In the genomic region with DNA sequence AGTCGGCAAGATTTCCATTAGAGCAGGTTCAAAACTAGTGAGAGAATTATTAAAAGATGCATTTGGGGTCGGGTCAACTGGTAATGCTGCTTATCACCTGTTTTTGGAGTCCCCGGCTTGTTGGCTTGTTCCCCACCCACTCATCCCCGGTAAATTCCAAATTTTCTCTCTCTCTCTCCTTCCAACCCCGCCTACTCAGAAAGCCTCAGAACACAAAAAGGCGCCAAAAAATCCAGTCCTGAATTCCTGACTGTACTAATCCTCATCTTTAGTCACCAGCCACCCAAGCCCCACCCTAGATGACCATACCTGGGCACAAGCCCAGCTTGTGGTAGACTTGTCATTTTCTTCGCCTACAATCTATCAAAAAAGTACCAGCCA, we compare ENCODE assay signal across 8 mouse cellular contexts. TPM values are rescaled to one million over a fixed set of nuclear protein-coding genes. Genes with fewer than 3 reads are reported as not detected.
DNase-seq lines count a peak whose midpoint lies in the region; ATAC-seq and TF ChIP-seq lines count a peak whose summit lies in the region.

No protein-coding gene starts in this region.

- 12% methylated on average over 7 of the region's 7 CpGs for WGBS in thymus, adult 2 months
- 5% methylated on average over 7 of the region's 7 CpGs for WGBS in limb, embryonic 15.5 days
- 6% methylated on average over 7 of the region's 7 CpGs for WGBS in stomach, embryonic 14.5 days

- no peak for TF ChIP-seq CTCF in thymus, adult 2 months (IDR thresholded peaks at IDR 0.05; ENCODE audit: borderline replicate concordance, control insufficient read depth, extremely low read depth, insufficient read depth, low read length, poor library complexity)

- peak overlapping the region; percentile 50 for H3K4me2 ChIP-seq in limb, embryonic 15.5 days
- peak overlapping the region; percentile 48 for H3K4me2 ChIP-seq in stomach, embryonic 14.5 days (replicated peaks; ENCODE audit: low read depth, low read length)

- ATAC-seq in erythroblast, adult 5-6 weeks (replicated peaks; ENCODE audit: low FRiP score, poor library complexity, severe bottlenecking), result no peak
- no peak for ATAC-seq in limb, embryonic 15.5 days (ENCODE audit: insufficient number of reproducible peaks, low FRiP score, low TSS enrichment, low read depth)
- ATAC-seq in stomach, embryonic 14.5 days (ENCODE audit: insufficient number of reproducible peaks, insufficient read depth, low FRiP score, low read depth), result no peak
- no peak for ATAC-seq in CD4-positive, CD25-positive, alpha-beta regulatory T cell, adult 4 months

- TF ChIP-seq POLR2A in thymus, adult 2 months (IDR thresholded peaks at IDR 0.05; ENCODE audit: control insufficient read depth, extremely low read depth, insufficient read depth, low read length, poor library complexity), result no peak

- H3K4me3 ChIP-seq in erythroblast, embryonic 14.5 days (replicated peaks), result peak overlapping the region; percentile 100
- peak overlapping the region; percentile 73 for H3K4me3 ChIP-seq in thymus, adult 2 months (ENCODE audit: control insufficient read depth, insufficient read depth, low read length)
- peak overlapping the region; percentile 72 for H3K4me3 ChIP-seq in limb, embryonic 15.5 days
- H3K4me3 ChIP-seq in stomach, embryonic 14.5 days (ENCODE audit: low read depth, low read length), result peak overlapping the region; percentile 100

- DNase-seq in thymus, adult 2 months, result no peak
- DNase-seq in thymus, adult 18-20 months, result no peak
- peak; percentile 8 for DNase-seq in gastrocnemius, postnatal 25 days

- peak overlapping the region; percentile 76 for H3K9ac ChIP-seq in limb, embryonic 15.5 days
- peak overlapping the region; percentile 65 for H3K9ac ChIP-seq in stomach, embryonic 14.5 days (replicated peaks; ENCODE audit: low read depth, low read length)

- no peaks in the 10 kb centered on the region for H3K27me3 ChIP-seq in erythroblast, embryonic 14.5 days (ENCODE audit: control insufficient read depth)
- H3K27me3 ChIP-seq in thymus, adult 2 months (ENCODE audit: control insufficient read depth, insufficient read depth, low read length), result no peaks in the 10 kb centered on the region
- H3K27me3 ChIP-seq in limb, embryonic 15.5 days, result no peaks in the 10 kb centered on the region
- H3K27me3 ChIP-seq in stomach, embryonic 14.5 days (ENCODE audit: control insufficient read depth, insufficient read depth, low read length), result no peaks in the 10 kb centered on the region

- peak overlapping the region; percentile 79 for H3K27ac ChIP-seq in thymus, adult 2 months (ENCODE audit: control insufficient read depth, insufficient read depth, low read length)
- H3K27ac ChIP-seq in limb, embryonic 15.5 days, result peak overlapping the region; percentile 99
- peak overlapping the region; percentile 99 for H3K27ac ChIP-seq in stomach, embryonic 14.5 days (ENCODE audit: low read length)

- H3K4me1 ChIP-seq in erythroblast, embryonic 14.5 days (ENCODE audit: control insufficient read depth), result peaks cover 32% of the 10 kb centered on the region
- H3K4me1 ChIP-seq in thymus, adult 2 months (replicated peaks; ENCODE audit: control insufficient read depth, insufficient read depth, low read length), result peaks cover 16% of the 10 kb centered on the region
- peaks cover 24% of the 10 kb centered on the region for H3K4me1 ChIP-seq in limb, embryonic 15.5 days
- peaks cover 12% of the 10 kb centered on the region; the same call in 1 of the 2 replicates for H3K4me1 ChIP-seq in stomach, embryonic 14.5 days (ENCODE audit: control insufficient read depth, insufficient read depth, low read length)

- H3K9me3 ChIP-seq in erythroblast, embryonic 14.5 days (ENCODE audit: control insufficient read depth, low read length), result no peaks in the 10 kb centered on the region
- H3K9me3 ChIP-seq in limb, embryonic 15.5 days, result no peaks in the 10 kb centered on the region
- H3K9me3 ChIP-seq in stomach, embryonic 14.5 days (ENCODE audit: control insufficient read depth, low read depth, low read length), result no peaks in the 10 kb centered on the region

- peaks cover 1% of the 10 kb centered on the region for H3K36me3 ChIP-seq in erythroblast, embryonic 14.5 days (ENCODE audit: control insufficient read depth)
- no peaks in the 10 kb centered on the region for H3K36me3 ChIP-seq in thymus, adult 2 months (ENCODE audit: control insufficient read depth, insufficient read depth, low read length)
- no peaks in the 10 kb centered on the region for H3K36me3 ChIP-seq in limb, embryonic 15.5 days
- H3K36me3 ChIP-seq in stomach, embryonic 14.5 days (ENCODE audit: control insufficient read depth, insufficient read depth, low read length), result no peaks in the 10 kb centered on the region

RNA-seq across cellular contexts. Expression of gene Khdrbs1, which starts 0.9 kb away (rescaled TPM):
- polyA plus RNA-seq in erythroblast, embryonic 14.5 days (2012), result 5.8 and 6.3 TPM in 2 replicates
- total RNA-seq in erythroblast, adult 5-6 weeks (2015; ENCODE audit: low replicate concordance), result 20.9 and 26.3 TPM in 2 replicates
- 20.2 and 24.3 TPM in 2 replicates for total RNA-seq in erythroblast, adult 5-6 weeks (2017; ENCODE audit: low replicate concordance)
- polyA plus RNA-seq in thymus, adult 2 months (2012; rRNA removed), result 126 and 209 TPM in 2 replicates
- 10 to 100 TPM; 21.5 to 25.7 TPM for total RNA-seq in gastrocnemius, postnatal 25 days (2021)
- 79.2 and 95.9 TPM in 2 replicates for polyA plus RNA-seq in limb, embryonic 15.5 days (2015; fragmentation: Nextera tagmentation; extraction: Ambion mirVana)
- polyA plus RNA-seq in stomach, embryonic 14.5 days (2014; fragmentation: Nextera tagmentation; extraction: Ambion mirVana), result 95.5 and 103 TPM in 2 replicates
- polyA plus RNA-seq in CD4-positive, CD25-positive, alpha-beta regulatory T cell, adult 4 months (2017; shearing (Covaris generic)), result 10 to 100 TPM; 24.8 to 39.1 TPM

RNA-seq across cellular contexts. Expression of gene Tmem39b, which starts 46.4 kb away (rescaled TPM):
- polyA plus RNA-seq in erythroblast, embryonic 14.5 days (2012), result 1.0 and 1.4 TPM in 2 replicates
- total RNA-seq in erythroblast, adult 5-6 weeks (2015; ENCODE audit: low replicate concordance), result 6.3 and 14.4 TPM in 2 replicates
- total RNA-seq in erythroblast, adult 5-6 weeks (2017; ENCODE audit: low replicate concordance), result 0.28 and 0.68 TPM in 2 replicates
- 68.1 and 69.6 TPM in 2 replicates for polyA plus RNA-seq in thymus, adult 2 months (2012; rRNA removed)
- 1 to 10 TPM; 3.5 to 4.7 TPM for total RNA-seq in gastrocnemius, postnatal 25 days (2021)
- 12.9 and 15.9 TPM in 2 replicates for polyA plus RNA-seq in limb, embryonic 15.5 days (2015; fragmentation: Nextera tagmentation; extraction: Ambion mirVana)
- 27.6 and 27.7 TPM in 2 replicates for polyA plus RNA-seq in stomach, embryonic 14.5 days (2014; fragmentation: Nextera tagmentation; extraction: Ambion mirVana)
- 10 to 100 TPM in 1 of 2 experiments, 1 to 10 TPM in 1; 8.1 to 16.8 TPM for polyA plus RNA-seq in CD4-positive, CD25-positive, alpha-beta regulatory T cell, adult 4 months (2017; shearing (Covaris generic))
